Mouse (Mus musculus): ENCODE data around the gene Syne2.

GRCm38 (mm10) chr12:76048672-76049071 lies 230.7 kb downstream of the Syne2 start:
- TF ChIP-seq CTCF (IDR thresholded peaks at IDR 0.05; ENCODE audit: extremely low read depth, insufficient read depth, insufficient read length, insufficient replicate concordance), result no peak
- TF ChIP-seq POLR2A (IDR thresholded peaks at IDR 0.05; ENCODE audit: low read depth, low read length), result no peak

All from spleen, adult 2 months (tissue).